Mouse (Mus musculus) limb, embryonic 11.5 days (tissue): Measurements from ENCODE around the gene Pdcd4. TPM values are rescaled to one million over a fixed set of nuclear protein-coding genes. Genes with fewer than 3 reads are reported as not detected.

Experiments used
- ATAC-seq: fragments of 200-750 bp; cut with Nextera tagmentation; 2 replicates; pipeline ENCODE4 v1.8.0; 2017; ENCODE audit warnings: low read depth; ENCODE audit not compliant: insufficient number of reproducible peaks, low FRiP score, low TSS enrichment
- DNase-seq: peaks from one replicate; pipeline ENCODE4 v3.0.0-alpha.2; 2015; ENCODE audit warnings: low spot score
- H3K27ac ChIP-seq: fragments of 300-500 bp; sonication (generic); replicated peaks from 2 replicates; pipeline ENCODE4 v1.5.1; 2014; ENCODE audit warnings: low read depth, mild to moderate bottlenecking, low read length
- H3K27me3 ChIP-seq: fragments of 300-500 bp; sonication (generic); 2 replicates; pipeline ENCODE4 v1.6.1; 2014; ENCODE audit warnings: mild to moderate bottlenecking, low read length, mixed read lengths; ENCODE audit not compliant: control insufficient read depth, insufficient read depth
- H3K36me3 ChIP-seq: fragments of 300-500 bp; sonication (generic); 2 replicates; pipeline ENCODE4 v1.6.1; 2014; ENCODE audit warnings: mild to moderate bottlenecking, low read length, moderate library complexity, mixed read lengths; ENCODE audit not compliant: control insufficient read depth, insufficient read depth
- H3K4me1 ChIP-seq: fragments of 300-500 bp; sonication (generic); 2 replicates; pipeline ENCODE4 v1.6.1; 2014; ENCODE audit warnings: low read length, mixed read lengths; ENCODE audit not compliant: control insufficient read depth, insufficient read depth
- H3K4me2 ChIP-seq: fragments of 300-500 bp; sonication (generic); 2 replicates; pipeline ENCODE4 v1.6.1; 2014; ENCODE audit warnings: low read depth, mild to moderate bottlenecking, moderate library complexity; ENCODE audit not compliant: severe bottlenecking
- H3K4me3 ChIP-seq: fragments of 300-500 bp; sonication (generic); 2 replicates; pipeline ENCODE4 v1.5.1; 2014; ENCODE audit warnings: low read depth, low read length
- H3K9ac ChIP-seq: fragments of 300-500 bp; sonication (generic); 2 replicates; pipeline ENCODE4 v1.6.1; 2014; ENCODE audit warnings: mild to moderate bottlenecking, low read length
- H3K9me3 ChIP-seq: fragments of 300-500 bp; sonication (generic); 2 replicates; pipeline ENCODE4 v1.6.1; 2016; ENCODE audit warnings: low read length; ENCODE audit not compliant: control insufficient read depth
- WGBS: fragments of 180-500 bp; shearing (Covaris S2); extraction: QIAGEN DNeasy Blood & Tissue Kit; methylation state at CpG from one replicate; pipeline ENCODE4 v1.1.7; 2014; 5-methylcytosine and 5-hydroxymethylcytosine counted together
- polyA plus RNA-seq: library from polyadenylated mRNA; unstranded; fragments of >200 nt; fragmentation: Nextera tagmentation; extraction: Ambion mirVana; gene quantifications from 2 replicates; pipeline ENCODE4 v1.2.1, GENCODE M21; 2014

The Pdcd4 gene
- polyA plus RNA-seq, 1 experiment from 2014 or later = 75.5 TPM

GRCm38 (mm10) chr19:53880460-53880859 lies 11.6 kb upstream of the Pdcd4 start:
- H3K9me3 ChIP-seq = no peaks in the 10 kb centered on the region
- no peak overlapping the region for H3K9ac ChIP-seq
- no peaks in the 10 kb centered on the region for H3K36me3 ChIP-seq
- H3K27ac ChIP-seq = no peak overlapping the region
- no peak overlapping the region for H3K4me3 ChIP-seq
- no peaks in the 10 kb centered on the region for H3K27me3 ChIP-seq
- H3K4me1 ChIP-seq = no peaks in the 10 kb centered on the region
- 73% methylated on average over 1 of the region's 1 CpGs for WGBS
- ATAC-seq (no peak), DNase-seq (no peak)
- H3K4me2 ChIP-seq = no peak overlapping the region

- Histone ChIP-seq H3K27me3 (no peaks in the 10 kb centered on the region), H3K4me3 (no peak overlapping the region), H3K27ac (no peak overlapping the region), H3K4me1 (no peaks in the 10 kb centered on the region), H3K9me3 (no peaks in the 10 kb centered on the region), H3K9ac (no peak overlapping the region), H3K4me2 (no peak overlapping the region), H3K36me3 (no peaks in the 10 kb centered on the region)
- DNase-seq (no peak), ATAC-seq (no peak)
- 60% methylated on average over 5 of the region's 5 CpGs for WGBS
Observed at GRCm38 (mm10) chr19:53881786-53882185, 10.2 kb upstream of the Pdcd4 start.

GRCm38 (mm10) chr19:53885450-53885849 lies 6.6 kb upstream of the Pdcd4 start:
- WGBS = 77% methylated on average over 10 of the region's 10 CpGs

GRCm38 (mm10) chr19:53886576-53887370 lies 5.3 kb upstream of the Pdcd4 start:
- H3K9me3 ChIP-seq = no peaks in the 10 kb centered on the region
- no peak overlapping the region for H3K27ac ChIP-seq
- ATAC-seq = no peak

More at GRCm38 (mm10) chr19:53885450-53885849, 6.6 kb upstream of the Pdcd4 start:
- Histone ChIP-seq H3K27ac (no peak overlapping the region), H3K9me3 (no peaks in the 10 kb centered on the region), H3K4me2 (no peak overlapping the region), H3K36me3 (no peaks in the 10 kb centered on the region), H3K4me1 (no peaks in the 10 kb centered on the region), H3K9ac (no peak overlapping the region), H3K4me3 (no peak overlapping the region), H3K27me3 (no peaks in the 10 kb centered on the region)
- ATAC-seq (no peak), DNase-seq (no peak)

GRCm38 (mm10) chr19:53887822-53888221 lies 4.2 kb upstream of the Pdcd4 start:
- Histone ChIP-seq H3K36me3 (no peaks in the 10 kb centered on the region), H3K9me3 (no peaks in the 10 kb centered on the region), H3K27me3 (no peaks in the 10 kb centered on the region), H3K4me1 (peaks cover 11% of the 10 kb centered on the region), H3K27ac (no peak overlapping the region), H3K4me3 (no peak overlapping the region), H3K4me2 (no peak overlapping the region), H3K9ac (no peak overlapping the region)
- WGBS = 86% methylated on average over 3 of the region's 3 CpGs
- DNase-seq (no peak), ATAC-seq (no peak)

More at GRCm38 (mm10) chr19:53886576-53887370, 5.3 kb upstream of the Pdcd4 start:
- H3K4me2 ChIP-seq = no peak overlapping the region
- H3K9ac ChIP-seq = no peak overlapping the region
- no peaks in the 10 kb centered on the region for H3K36me3 ChIP-seq
- DNase-seq = no peak
- peaks cover under 1% of the 10 kb centered on the region; the same call in 1 of the 2 replicates for H3K4me1 ChIP-seq
- no peaks in the 10 kb centered on the region for H3K27me3 ChIP-seq
- no peak overlapping the region for H3K4me3 ChIP-seq
- WGBS = 91% methylated on average over 10 of the region's 10 CpGs

GRCm38 (mm10) chr19:53888331-53888730 lies 3.7 kb upstream of the Pdcd4 start:
- Histone ChIP-seq H3K27me3 (no peaks in the 10 kb centered on the region), H3K4me3 (no peak overlapping the region), H3K36me3 (no peaks in the 10 kb centered on the region), H3K9me3 (no peaks in the 10 kb centered on the region), H3K27ac (no peak overlapping the region), H3K4me2 (no peak overlapping the region), H3K9ac (no peak overlapping the region), H3K4me1 (peaks cover 15% of the 10 kb centered on the region)
- 71% methylated on average over 9 of the region's 9 CpGs for WGBS
- ATAC-seq (no peak), DNase-seq (no peak)

GRCm38 (mm10) chr19:53889555-53889954 lies 2.5 kb upstream of the Pdcd4 start:
- H3K4me1 ChIP-seq = peaks cover 21% of the 10 kb centered on the region
- DNase-seq (no peak), ATAC-seq (no peak)
- 65% methylated on average over 5 of the region's 5 CpGs for WGBS
- no peak overlapping the region for H3K4me3 ChIP-seq
- no peak overlapping the region for H3K4me2 ChIP-seq
- no peaks in the 10 kb centered on the region for H3K27me3 ChIP-seq
- no peak overlapping the region for H3K27ac ChIP-seq
- no peaks in the 10 kb centered on the region for H3K9me3 ChIP-seq
- no peak overlapping the region for H3K9ac ChIP-seq
- H3K36me3 ChIP-seq = no peaks in the 10 kb centered on the region

- WGBS = 70% methylated on average over 5 of the region's 5 CpGs
- H3K9me3 ChIP-seq = no peaks in the 10 kb centered on the region
- DNase-seq (no peak), ATAC-seq (no peak)
- no peaks in the 10 kb centered on the region for H3K27me3 ChIP-seq
- no peak overlapping the region for H3K9ac ChIP-seq
- H3K36me3 ChIP-seq = no peaks in the 10 kb centered on the region
- no peak overlapping the region for H3K4me2 ChIP-seq
- no peak overlapping the region for H3K4me3 ChIP-seq
- peaks cover 24% of the 10 kb centered on the region for H3K4me1 ChIP-seq
- no peak overlapping the region for H3K27ac ChIP-seq
Observed at GRCm38 (mm10) chr19:53890274-53890673, 1.8 kb upstream of the Pdcd4 start.
